Comparison of ENCODE assay signal across 17 mouse cellular contexts in genomic region chr2:173247197-173247596, GRCm38 (mm10). TPM values are rescaled to one million over a fixed set of nuclear protein-coding genes. Genes with fewer than 3 reads are reported as not detected.
DNase-seq lines count a peak whose midpoint lies in the region; ATAC-seq and TF ChIP-seq lines count a peak whose summit lies in the region.
"Had no signal": no experiment of that assay in that cellular context is flagged by ENCODE, and none has a peak within 500 bp of the region (broad histone marks: within the 10 kb centered on the region; RNA-seq: fewer than 3 reads in every experiment).

No protein-coding gene starts in this region.

- no peaks in the 10 kb centered on the region for H3K9me3 ChIP-seq in heart, embryonic 10.5 days
- no peaks in the 10 kb centered on the region for H3K9me3 ChIP-seq in lung, embryonic 14.5 days (ENCODE audit: low read depth, low read length)
- no peaks in the 10 kb centered on the region for H3K9me3 ChIP-seq in stomach, embryonic 15.5 days
- H3K9me3 ChIP-seq in forebrain, embryonic 15.5 days, result no peaks in the 10 kb centered on the region

- peak; percentile 55 for ATAC-seq in lung, embryonic 14.5 days (ENCODE audit: insufficient read depth)
- 0 out of 2 replicates have a peak, but pooled peaks have one; percentile 27 for ATAC-seq in stomach, embryonic 15.5 days (ENCODE audit: insufficient read depth, low FRiP score, low read depth)
- no peak for ATAC-seq in forebrain, embryonic 15.5 days (replicated peaks)
- ATAC-seq: hindbrain, embryonic 16.5 days; liver, postnatal 0 days had no signal

- WGBS in heart, embryonic 10.5 days, result 14% methylated on average over 2 of the region's 2 CpGs
- 22% methylated on average over 2 of the region's 2 CpGs for WGBS in lung, embryonic 14.5 days
- 28% methylated on average over 2 of the region's 2 CpGs for WGBS in stomach, embryonic 15.5 days
- 25% methylated on average over 2 of the region's 2 CpGs for WGBS in forebrain, embryonic 15.5 days

- H3K4me2 ChIP-seq in lung, embryonic 14.5 days, result 0 out of 2 replicates have a peak overlapping the region, but pooled peaks have one; percentile 0
- H3K4me2 ChIP-seq in stomach, embryonic 15.5 days, result no peak overlapping the region
- H3K4me2 ChIP-seq in forebrain, embryonic 15.5 days (replicated peaks), result no peak overlapping the region

- no peak for TF ChIP-seq CTCF in lung, embryonic 14.5 days (IDR thresholded peaks at IDR 0.05; ENCODE audit: low read depth)
- TF ChIP-seq CTCF in testis, adult 2 months (IDR thresholded peaks at IDR 0.05; ENCODE audit: control insufficient read depth, insufficient read depth, insufficient replicate concordance, low read depth, low read length), result no peak

- DNase-seq in heart, embryonic 10.5 days (ENCODE audit: low spot score), result no peak
- DNase-seq in heart, adult 11 months, result no peak
- DNase-seq in lung, embryonic 14.5 days, result no peak
- DNase-seq in lung, postnatal 10 days, result no peak
- no peak for DNase-seq in testis, postnatal 10 days (ENCODE audit: low spot score)
- DNase-seq: adrenal gland, postnatal 10 days; cerebellum, adult 11-12 months; gastrocnemius, postnatal 14 days; heart, postnatal 10 days; liver, postnatal 0 days; right cerebral cortex, postnatal 4 days had no signal

- H3K9ac ChIP-seq in lung, embryonic 14.5 days, result no peak overlapping the region
- no peak overlapping the region for H3K9ac ChIP-seq in stomach, embryonic 15.5 days
- H3K9ac ChIP-seq in forebrain, embryonic 15.5 days (replicated peaks), result no peak overlapping the region
- H3K9ac ChIP-seq: liver, postnatal 0 days had no signal

- peak overlapping the region; percentile 30; the same call in 1 of the 2 replicates for H3K27ac ChIP-seq in heart, embryonic 10.5 days
- peak overlapping the region; percentile 88 for H3K27ac ChIP-seq in lung, embryonic 14.5 days (ENCODE audit: low read depth)
- no peak overlapping the region for H3K27ac ChIP-seq in testis, adult 2 months (ENCODE audit: control insufficient read depth, insufficient read depth, low read depth, low read length)
- peak overlapping the region; percentile 57; the same call in 1 of the 2 replicates for H3K27ac ChIP-seq in stomach, embryonic 15.5 days
- no peak overlapping the region for H3K27ac ChIP-seq in forebrain, embryonic 15.5 days (replicated peaks)
- H3K27ac ChIP-seq: left cerebral cortex, adult 2 months had no signal

- TF ChIP-seq POLR2A in testis, adult 2 months (IDR thresholded peaks at IDR 0.05; ENCODE audit: control insufficient read depth, low read depth, low read length), result no peak

- H3K27me3 ChIP-seq in heart, embryonic 10.5 days (ENCODE audit: insufficient read depth, poor library complexity, severe bottlenecking), result peaks cover 35% of the 10 kb centered on the region
- no peaks in the 10 kb centered on the region for H3K27me3 ChIP-seq in lung, embryonic 14.5 days (ENCODE audit: insufficient read depth, low read length)
- H3K27me3 ChIP-seq in testis, adult 2 months (ENCODE audit: control insufficient read depth, insufficient read depth, low read length), result no peaks in the 10 kb centered on the region
- no peaks in the 10 kb centered on the region for H3K27me3 ChIP-seq in stomach, embryonic 15.5 days (replicated peaks)
- H3K27me3 ChIP-seq in forebrain, embryonic 15.5 days, result no peaks in the 10 kb centered on the region

- no peaks in the 10 kb centered on the region for H3K36me3 ChIP-seq in heart, embryonic 10.5 days
- no peaks in the 10 kb centered on the region; the same call in 1 of the 2 replicates for H3K36me3 ChIP-seq in lung, embryonic 14.5 days (ENCODE audit: insufficient read depth)
- H3K36me3 ChIP-seq in testis, adult 2 months (ENCODE audit: control insufficient read depth, insufficient read depth, low read length), result no peaks in the 10 kb centered on the region
- no peaks in the 10 kb centered on the region for H3K36me3 ChIP-seq in stomach, embryonic 15.5 days
- no peaks in the 10 kb centered on the region for H3K36me3 ChIP-seq in forebrain, embryonic 15.5 days

- peaks cover 70% of the 10 kb centered on the region for H3K4me1 ChIP-seq in heart, embryonic 10.5 days
- peaks cover 43% of the 10 kb centered on the region for H3K4me1 ChIP-seq in lung, embryonic 14.5 days (ENCODE audit: insufficient read depth)
- H3K4me1 ChIP-seq in testis, adult 2 months (ENCODE audit: control insufficient read depth, insufficient read depth, low read length), result no peaks in the 10 kb centered on the region; the same call in 1 of the 2 replicates
- peaks cover 75% of the 10 kb centered on the region for H3K4me1 ChIP-seq in stomach, embryonic 15.5 days
- peaks cover 77% of the 10 kb centered on the region for H3K4me1 ChIP-seq in forebrain, embryonic 15.5 days

- H3K4me3 ChIP-seq in heart, embryonic 10.5 days, result no peak overlapping the region
- no peak overlapping the region for H3K4me3 ChIP-seq in lung, embryonic 14.5 days (ENCODE audit: low read depth, low read length)
- H3K4me3 ChIP-seq in testis, adult 2 months (ENCODE audit: control insufficient read depth, low read depth, low read length), result peak overlapping the region; percentile 69
- H3K4me3 ChIP-seq in stomach, embryonic 15.5 days (replicated peaks), result no peak overlapping the region
- H3K4me3 ChIP-seq in forebrain, embryonic 15.5 days, result no peak overlapping the region
- H3K4me3 ChIP-seq: left cerebral cortex, adult 2 months had no signal

RNA-seq across cellular contexts. Expression of gene Zbp1, which starts 28.5 kb away (rescaled TPM):
- polyA plus RNA-seq in heart, embryonic 10.5 days (2016; fragmentation: Nextera tagmentation; extraction: Ambion mirVana), result not detected in 2 replicates
- polyA plus RNA-seq in lung, embryonic 14.5 days (2014; fragmentation: Nextera tagmentation; extraction: Ambion mirVana), result 0.34 and 0.41 TPM in 2 replicates
- polyA plus RNA-seq in testis, adult 2 months (2012; rRNA removed), result 0.30 and 0.40 TPM in 2 replicates
- polyA plus RNA-seq in stomach, embryonic 15.5 days (2015; fragmentation: Nextera tagmentation; extraction: Ambion mirVana), result 0.93 and 1.3 TPM in 2 replicates
- 0.11 and 0.23 TPM in 2 replicates for polyA plus RNA-seq in forebrain, embryonic 15.5 days (2015; fragmentation: Nextera tagmentation; extraction: Ambion mirVana)
- polyA plus RNA-seq: embryonic facial prominence, embryonic 11.5 days; hindbrain, embryonic 16.5 days had no signal

RNA-seq across cellular contexts. Expression of gene Pmepa1, which starts 29.1 kb away (rescaled TPM):
- 1.4 and 1.9 TPM in 2 replicates for polyA plus RNA-seq in heart, embryonic 10.5 days (2016; fragmentation: Nextera tagmentation; extraction: Ambion mirVana)
- 8.9 and 9.0 TPM in 2 replicates for polyA plus RNA-seq in lung, embryonic 14.5 days (2014; fragmentation: Nextera tagmentation; extraction: Ambion mirVana)
- 2.6 and 3.2 TPM in 2 replicates for polyA plus RNA-seq in testis, adult 2 months (2012; rRNA removed)
- polyA plus RNA-seq in stomach, embryonic 15.5 days (2015; fragmentation: Nextera tagmentation; extraction: Ambion mirVana), result 7.3 and 7.5 TPM in 2 replicates
- 6.8 and 7.5 TPM in 2 replicates for polyA plus RNA-seq in forebrain, embryonic 15.5 days (2015; fragmentation: Nextera tagmentation; extraction: Ambion mirVana)

Comparison
In these comparisons a context has a peak if more than half of its experiments do, and no peak if none do; other contexts are left out.
1. H3K27ac ChIP-seq: peak in heart, embryonic 10.5 days (single experiment), lung, embryonic 14.5 days (single experiment) and stomach, embryonic 15.5 days (single experiment); none in testis, adult 2 months (single experiment) and forebrain, embryonic 15.5 days (single experiment).